Mouse (Mus musculus): ENCODE measurements at regions not wholly inside any gene's neighbourhood (a gene's known extent, or its start where the extent isn't known, plus 50 kb on each side); places are given as distances from the start of the nearest gene placed in this dataset.

- Histone ChIP-seq H3K36me3 (ENCODE audit: control insufficient read depth, insufficient read depth, low read length) (no peaks in the 10 kb centered on the region), H3K4me1 (ENCODE audit: control insufficient read depth, insufficient read depth, low read length) (peaks cover 7% of the 10 kb centered on the region; the same call in 1 of the 2 replicates), H3K4me3 (replicated peaks; ENCODE audit: low read length) (no peak overlapping the region), H3K27me3 (ENCODE audit: control insufficient read depth, insufficient read depth, low read length) (no peaks in the 10 kb centered on the region), H3K9me3 (replicated peaks; ENCODE audit: control insufficient read depth, low read length) (no peaks in the 10 kb centered on the region), H3K9ac (ENCODE audit: low read length) (no peak overlapping the region), H3K27ac (ENCODE audit: low read length) (no peak overlapping the region), H3K4me2 (ENCODE audit: low read depth, low read length) (no peak overlapping the region)
- WGBS: 65% methylated on average over 1 of the region's 1 CpGs
- no peak for ATAC-seq (ENCODE audit: insufficient read depth, low FRiP score)
These were observed 353.8 kb downstream of the Bckdhb start for GRCm38 (mm10) chr9:84278731-84279130.

GRCm38 (mm10) chr9:84280898-84281297, 356.0 kb downstream of the Bckdhb start:
- H3K4me1 ChIP-seq (ENCODE audit: control insufficient read depth, insufficient read depth, low read length): peaks cover 7% of the 10 kb centered on the region; the same call in 1 of the 2 replicates
- WGBS: 90% methylated on average over 4 of the region's 4 CpGs
- H3K4me3 ChIP-seq (replicated peaks; ENCODE audit: low read length): no peak overlapping the region
- no peaks in the 10 kb centered on the region for H3K27me3 ChIP-seq (ENCODE audit: control insufficient read depth, insufficient read depth, low read length)
- no peak overlapping the region for H3K27ac ChIP-seq (ENCODE audit: low read length)
- no peak for ATAC-seq (ENCODE audit: insufficient read depth, low FRiP score)
- H3K4me2 ChIP-seq (ENCODE audit: low read depth, low read length): no peak overlapping the region
- H3K9me3 ChIP-seq (replicated peaks; ENCODE audit: control insufficient read depth, low read length): no peaks in the 10 kb centered on the region
- H3K36me3 ChIP-seq (ENCODE audit: control insufficient read depth, insufficient read depth, low read length): no peaks in the 10 kb centered on the region
- no peak overlapping the region for H3K9ac ChIP-seq (ENCODE audit: low read length)

- Histone ChIP-seq H3K27ac (ENCODE audit: low read length) (no peak overlapping the region), H3K9me3 (replicated peaks; ENCODE audit: control insufficient read depth, low read length) (no peaks in the 10 kb centered on the region), H3K4me3 (replicated peaks; ENCODE audit: low read length) (no peak overlapping the region), H3K36me3 (ENCODE audit: control insufficient read depth, insufficient read depth, low read length) (no peaks in the 10 kb centered on the region), H3K4me1 (ENCODE audit: control insufficient read depth, insufficient read depth, low read length) (peaks cover 7% of the 10 kb centered on the region; the same call in 1 of the 2 replicates), H3K9ac (ENCODE audit: low read length) (no peak overlapping the region), H3K4me2 (ENCODE audit: low read depth, low read length) (no peak overlapping the region), H3K27me3 (ENCODE audit: control insufficient read depth, insufficient read depth, low read length) (no peaks in the 10 kb centered on the region)
- no peak for ATAC-seq (ENCODE audit: insufficient read depth, low FRiP score)
- 33% methylated on average over 3 of the region's 3 CpGs for WGBS
These were observed 356.7 kb downstream of the Bckdhb start for GRCm38 (mm10) chr9:84281610-84282009.

GRCm38 (mm10) chr9:84283296-84283695, 358.4 kb downstream of the Bckdhb start:
- WGBS: 67% methylated on average over 6 of the region's 6 CpGs
- no peak overlapping the region for H3K27ac ChIP-seq (ENCODE audit: low read length)
- ATAC-seq (ENCODE audit: insufficient read depth, low FRiP score): no peak
- no peak overlapping the region for H3K4me3 ChIP-seq (replicated peaks; ENCODE audit: low read length)
- H3K27me3 ChIP-seq (ENCODE audit: control insufficient read depth, insufficient read depth, low read length): no peaks in the 10 kb centered on the region
- H3K4me2 ChIP-seq (ENCODE audit: low read depth, low read length): no peak overlapping the region
- peaks cover 7% of the 10 kb centered on the region; the same call in 1 of the 2 replicates for H3K4me1 ChIP-seq (ENCODE audit: control insufficient read depth, insufficient read depth, low read length)
- H3K9me3 ChIP-seq (replicated peaks; ENCODE audit: control insufficient read depth, low read length): no peaks in the 10 kb centered on the region
- no peak overlapping the region for H3K9ac ChIP-seq (ENCODE audit: low read length)
- no peaks in the 10 kb centered on the region for H3K36me3 ChIP-seq (ENCODE audit: control insufficient read depth, insufficient read depth, low read length)

GRCm38 (mm10) chr9:84285604-84286003, 360.7 kb downstream of the Bckdhb start:
- Histone ChIP-seq H3K4me1 (ENCODE audit: control insufficient read depth, insufficient read depth, low read length) (peaks cover 7% of the 10 kb centered on the region; the same call in 1 of the 2 replicates), H3K27ac (ENCODE audit: low read length) (no peak overlapping the region), H3K4me3 (replicated peaks; ENCODE audit: low read length) (no peak overlapping the region), H3K36me3 (ENCODE audit: control insufficient read depth, insufficient read depth, low read length) (no peaks in the 10 kb centered on the region), H3K9me3 (replicated peaks; ENCODE audit: control insufficient read depth, low read length) (no peaks in the 10 kb centered on the region), H3K27me3 (ENCODE audit: control insufficient read depth, insufficient read depth, low read length) (no peaks in the 10 kb centered on the region), H3K4me2 (ENCODE audit: low read depth, low read length) (no peak overlapping the region), H3K9ac (ENCODE audit: low read length) (no peak overlapping the region)
- 34% methylated on average over 4 of the region's 4 CpGs for WGBS
- ATAC-seq (ENCODE audit: insufficient read depth, low FRiP score): no peak

- Histone ChIP-seq H3K4me1 (ENCODE audit: control insufficient read depth, insufficient read depth, low read length) (no peaks in the 10 kb centered on the region), H3K4me2 (ENCODE audit: low read depth, low read length) (no peak overlapping the region), H3K9ac (ENCODE audit: low read length) (no peak overlapping the region), H3K36me3 (ENCODE audit: control insufficient read depth, insufficient read depth, low read length) (no peaks in the 10 kb centered on the region), H3K27ac (ENCODE audit: low read length) (no peak overlapping the region), H3K4me3 (replicated peaks; ENCODE audit: low read length) (no peak overlapping the region), H3K9me3 (replicated peaks; ENCODE audit: control insufficient read depth, low read length) (no peaks in the 10 kb centered on the region), H3K27me3 (ENCODE audit: control insufficient read depth, insufficient read depth, low read length) (no peaks in the 10 kb centered on the region)
- ATAC-seq (ENCODE audit: insufficient read depth, low FRiP score): no peak
- 43% methylated on average over 1 of the region's 1 CpGs for WGBS
These were observed 370.9 kb downstream of the Bckdhb start for GRCm38 (mm10) chr9:84295891-84296290.

- ATAC-seq (ENCODE audit: insufficient read depth, low FRiP score): no peak
These were observed 371.5 kb downstream of the Bckdhb start for GRCm38 (mm10) chr9:84296456-84296855.

GRCm38 (mm10) chr9:84304398-84304797, 379.5 kb downstream of the Bckdhb start:
- Histone ChIP-seq H3K4me1 (ENCODE audit: control insufficient read depth, insufficient read depth, low read length) (no peaks in the 10 kb centered on the region), H3K36me3 (ENCODE audit: control insufficient read depth, insufficient read depth, low read length) (no peaks in the 10 kb centered on the region), H3K27ac (ENCODE audit: low read length) (no peak overlapping the region), H3K9ac (ENCODE audit: low read length) (no peak overlapping the region), H3K4me2 (ENCODE audit: low read depth, low read length) (no peak overlapping the region), H3K9me3 (replicated peaks; ENCODE audit: control insufficient read depth, low read length) (no peaks in the 10 kb centered on the region), H3K27me3 (ENCODE audit: control insufficient read depth, insufficient read depth, low read length) (no peaks in the 10 kb centered on the region), H3K4me3 (replicated peaks; ENCODE audit: low read length) (no peak overlapping the region)
- 92% methylated on average over 2 of the region's 2 CpGs for WGBS
- no peak for ATAC-seq (ENCODE audit: insufficient read depth, low FRiP score)

More at GRCm38 (mm10) chr9:84296456-84296855, 371.5 kb downstream of the Bckdhb start:
- 92% methylated on average over 3 of the region's 3 CpGs for WGBS
- no peaks in the 10 kb centered on the region for H3K4me1 ChIP-seq (ENCODE audit: control insufficient read depth, insufficient read depth, low read length)
- H3K9me3 ChIP-seq (replicated peaks; ENCODE audit: control insufficient read depth, low read length): no peaks in the 10 kb centered on the region
- H3K36me3 ChIP-seq (ENCODE audit: control insufficient read depth, insufficient read depth, low read length): no peaks in the 10 kb centered on the region
- no peaks in the 10 kb centered on the region for H3K27me3 ChIP-seq (ENCODE audit: control insufficient read depth, insufficient read depth, low read length)
- H3K4me3 ChIP-seq (replicated peaks; ENCODE audit: low read length): no peak overlapping the region
- H3K9ac ChIP-seq (ENCODE audit: low read length): no peak overlapping the region
- no peak overlapping the region for H3K27ac ChIP-seq (ENCODE audit: low read length)
- H3K4me2 ChIP-seq (ENCODE audit: low read depth, low read length): no peak overlapping the region

- no peak for ATAC-seq (ENCODE audit: insufficient read depth, low FRiP score)
- Histone ChIP-seq H3K27ac (ENCODE audit: low read length) (no peak overlapping the region), H3K4me1 (ENCODE audit: control insufficient read depth, insufficient read depth, low read length) (peaks cover 3% of the 10 kb centered on the region; the same call in 1 of the 2 replicates), H3K4me2 (ENCODE audit: low read depth, low read length) (no peak overlapping the region), H3K27me3 (ENCODE audit: control insufficient read depth, insufficient read depth, low read length) (no peaks in the 10 kb centered on the region), H3K9ac (ENCODE audit: low read length) (no peak overlapping the region), H3K9me3 (replicated peaks; ENCODE audit: control insufficient read depth, low read length) (no peaks in the 10 kb centered on the region), H3K4me3 (replicated peaks; ENCODE audit: low read length) (no peak overlapping the region), H3K36me3 (ENCODE audit: control insufficient read depth, insufficient read depth, low read length) (no peaks in the 10 kb centered on the region)
- WGBS: 84% methylated on average over 2 of the region's 2 CpGs
These were observed 393.9 kb downstream of the Bckdhb start for GRCm38 (mm10) chr9:84318811-84319210.

GRCm38 (mm10) chr9:84319338-84319737, 394.4 kb downstream of the Bckdhb start:
- Histone ChIP-seq H3K9ac (ENCODE audit: low read length) (no peak overlapping the region), H3K4me3 (replicated peaks; ENCODE audit: low read length) (no peak overlapping the region), H3K27me3 (ENCODE audit: control insufficient read depth, insufficient read depth, low read length) (no peaks in the 10 kb centered on the region), H3K36me3 (ENCODE audit: control insufficient read depth, insufficient read depth, low read length) (no peaks in the 10 kb centered on the region), H3K4me2 (ENCODE audit: low read depth, low read length) (no peak overlapping the region), H3K9me3 (replicated peaks; ENCODE audit: control insufficient read depth, low read length) (no peaks in the 10 kb centered on the region), H3K27ac (ENCODE audit: low read length) (no peak overlapping the region), H3K4me1 (ENCODE audit: control insufficient read depth, insufficient read depth, low read length) (peaks cover 3% of the 10 kb centered on the region; the same call in 1 of the 2 replicates)
- no peak for ATAC-seq (ENCODE audit: insufficient read depth, low FRiP score)
- 75% methylated on average over 2 of the region's 2 CpGs for WGBS

Measured in stomach, embryonic 16.5 days (tissue).